Mouse (Mus musculus): ENCODE results near the gene Chtf18. TPM values are rescaled to one million over a fixed set of nuclear protein-coding genes. Genes with fewer than 3 reads are reported as not detected.

Gene Chtf18
- 5.9 and 6.7 TPM in 2 replicates for polyA plus RNA-seq (2012; rRNA removed)

GRCm38 (mm10) chr17:25727265-25728008, at the start of gene Chtf18, which contains the start of gene Rpusd1:
TSS of gene Chtf18 (minus strand) at chr17:25727419.
TSS of gene Rpusd1 (plus strand) at chr17:25727670.

DNA sequence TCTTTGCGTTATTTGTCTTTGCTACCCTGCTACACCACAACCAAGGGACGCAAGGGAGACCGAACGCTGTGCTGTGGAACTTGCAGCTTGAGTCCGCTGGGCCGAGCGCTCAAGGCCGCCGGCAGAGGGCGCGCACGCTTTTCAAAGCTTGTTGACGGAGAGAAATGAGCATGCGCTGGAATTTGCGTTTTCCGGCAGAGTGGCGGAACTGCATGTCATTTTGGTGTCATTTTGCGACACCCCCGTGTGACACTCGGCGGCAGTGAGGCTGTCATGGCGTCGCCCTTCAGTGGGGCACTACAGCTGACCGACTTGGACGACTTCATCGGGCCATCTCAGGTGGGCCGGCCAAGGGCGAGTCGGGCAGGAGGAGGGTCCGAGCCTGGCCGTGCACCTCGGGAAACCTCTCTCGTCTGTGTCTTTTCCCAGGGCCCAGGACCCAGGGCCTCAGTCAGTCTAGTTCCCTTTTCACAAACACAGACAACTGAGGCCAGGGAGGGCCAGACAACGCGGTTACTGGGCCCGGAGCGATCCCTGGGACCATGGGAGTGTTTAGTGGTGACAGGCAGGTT, 46.4 kb upstream of the Chtf18 start, which contains the start of gene Narfl:
TSS of gene Narfl (plus strand) at position 228 of the 572 bp plus-strand sequence.

GRCm38 (mm10) chr17:25754241-25754640, 27.0 kb upstream of the Chtf18 start, which contains the start of gene Msln:
TSS of gene Msln (minus strand) at chr17:25754378.

GRCm38 (mm10) chr17:25735745-25736144, 8.5 kb upstream of the Chtf18 start, which contains the start of gene Mslnl:
TSS of gene Mslnl (plus strand) at chr17:25736042.

GRCm38 (mm10) chr17:25716711-25717637, 10.2 kb downstream of the Chtf18 start, which contains the start of gene Gng13:
TSS of gene Gng13 (plus strand) at chr17:25717171.

Other genes with a start within 250 kb of the Chtf18 start
- gene Sstr5, start 230.1 kb downstream of the Chtf18 start, polyA plus RNA-seq (2012; rRNA removed) = 0.82 and 0.89 TPM in 2 replicates
- gene Sox8, start 156.7 kb downstream of the Chtf18 start, polyA plus RNA-seq (2012; rRNA removed) = 16.0 and 21.7 TPM in 2 replicates
- 9.8 and 11.4 TPM in 2 replicates for gene Lmf1, start 148.3 kb downstream of the Chtf18 start, polyA plus RNA-seq (2012; rRNA removed)
- 8.3 and 8.7 TPM in 2 replicates for gene Gng13, start 10.2 kb downstream of the Chtf18 start, polyA plus RNA-seq (2012; rRNA removed)
- gene Rpusd1, start 251 bp upstream of the Chtf18 start, polyA plus RNA-seq (2012; rRNA removed) = 47.6 and 50.8 TPM in 2 replicates
- gene Mslnl, start 8.6 kb upstream of the Chtf18 start, polyA plus RNA-seq (2012; rRNA removed) = 0.15 and 0.17 TPM in 2 replicates
- gene Msln, start 27.0 kb upstream of the Chtf18 start, polyA plus RNA-seq (2012; rRNA removed) = 1.6 and 32.1 TPM in 2 replicates
- 26.8 and 27.4 TPM in 2 replicates for gene Narfl, start 46.4 kb upstream of the Chtf18 start, polyA plus RNA-seq (2012; rRNA removed)
- 211 and 212 TPM in 2 replicates for gene Haghl, start 58.3 kb upstream of the Chtf18 start, polyA plus RNA-seq (2012; rRNA removed)
- gene Ccdc78, start 59.2 kb upstream of the Chtf18 start, polyA plus RNA-seq (2012; rRNA removed) = 0.12 and 0.13 TPM in 2 replicates
- gene Fam173a, start 65.5 kb upstream of the Chtf18 start, polyA plus RNA-seq (2012; rRNA removed) = 106 and 118 TPM in 2 replicates
- 0.33 and 0.57 TPM in 2 replicates for gene AC134908.4, start 68.2 kb upstream of the Chtf18 start, polyA plus RNA-seq (2012; rRNA removed)
- gene Metrn, start 69.7 kb upstream of the Chtf18 start, polyA plus RNA-seq (2012; rRNA removed) = 90.6 and 111 TPM in 2 replicates
- gene Fbxl16, start 81.7 kb upstream of the Chtf18 start, polyA plus RNA-seq (2012; rRNA removed) = 79.5 and 95.0 TPM in 2 replicates
- 42.3 and 44.7 TPM in 2 replicates for gene Wdr24, start 96.2 kb upstream of the Chtf18 start, polyA plus RNA-seq (2012; rRNA removed)
- gene Jmjd8, start 101.4 kb upstream of the Chtf18 start, polyA plus RNA-seq (2012; rRNA removed) = 61.3 and 66.9 TPM in 2 replicates
- 297 and 308 TPM in 2 replicates for gene Stub1, start 106.0 kb upstream of the Chtf18 start, polyA plus RNA-seq (2012; rRNA removed)
- 105 and 106 TPM in 2 replicates for gene Rhbdl1, start 109.9 kb upstream of the Chtf18 start, polyA plus RNA-seq (2012; rRNA removed)
- gene Gm20683, start 114.3 kb upstream of the Chtf18 start, polyA plus RNA-seq (2012; rRNA removed) = 37.0 and 39.2 TPM in 2 replicates
- gene Rhot2, start 117.4 kb upstream of the Chtf18 start, polyA plus RNA-seq (2012; rRNA removed) = 95.8 and 96.0 TPM in 2 replicates
- 46.9 and 49.8 TPM in 2 replicates for gene Wdr90, start 134.1 kb upstream of the Chtf18 start, polyA plus RNA-seq (2012; rRNA removed)
- 20.1 and 21.8 TPM in 2 replicates for gene Mcrip2, start 141.3 kb upstream of the Chtf18 start, polyA plus RNA-seq (2012; rRNA removed)
- 67.4 and 73.2 TPM in 2 replicates for gene Mettl26, start 147.7 kb upstream of the Chtf18 start, polyA plus RNA-seq (2012; rRNA removed)
- gene Wfikkn1, start 153.4 kb upstream of the Chtf18 start, polyA plus RNA-seq (2012; rRNA removed) = 0.39 and 0.40 TPM in 2 replicates
- 88.6 and 89.3 TPM in 2 replicates for gene Rab40c, start 192.3 kb upstream of the Chtf18 start, polyA plus RNA-seq (2012; rRNA removed)
- 107 and 111 TPM in 2 replicates for gene Pigq, start 217.5 kb upstream of the Chtf18 start, polyA plus RNA-seq (2012; rRNA removed)
- gene Nhlrc4, start 217.5 kb upstream of the Chtf18 start, polyA plus RNA-seq (2012; rRNA removed) = 0.29 and 0.44 TPM in 2 replicates
- gene A930017K11Rik, start 225.1 kb upstream of the Chtf18 start, polyA plus RNA-seq (2012; rRNA removed) = 0.62 and 1.1 TPM in 2 replicates